Mouse (Mus musculus) adrenal gland (tissue): ENCODE measurements around the gene Gga3.

Experiments
- intact Hi-C: fragments of 180-260 bp; cut with DNase I; formaldehyde crosslinking; loops from one replicate; pipeline ENCODE4 v1.15.1; 2025
- long read RNA-seq, 2 experiments: library from polyadenylated mRNA; unstranded; transcript quantifications; one replicate each; pipeline ENCODE4 v2.0.0; 2020; ENCODE audit warnings: borderline replicate concordance in 1 of 2; ENCODE audit not compliant: insufficient replicate concordance in 1 of 2

Gene Gga3
- long read RNA-seq, experiment 1, partial matches to known transcripts, result 0 of 5 reads
- long read RNA-seq, experiment 1, other reads (novel, unspliced or antisense), result 3 of 5 reads
- long read RNA-seq, experiment 2, partial matches to known transcripts, result 2 of 8 reads
- long read RNA-seq, experiment 2, other reads (novel, unspliced or antisense), result 6 of 8 reads

DNA sequence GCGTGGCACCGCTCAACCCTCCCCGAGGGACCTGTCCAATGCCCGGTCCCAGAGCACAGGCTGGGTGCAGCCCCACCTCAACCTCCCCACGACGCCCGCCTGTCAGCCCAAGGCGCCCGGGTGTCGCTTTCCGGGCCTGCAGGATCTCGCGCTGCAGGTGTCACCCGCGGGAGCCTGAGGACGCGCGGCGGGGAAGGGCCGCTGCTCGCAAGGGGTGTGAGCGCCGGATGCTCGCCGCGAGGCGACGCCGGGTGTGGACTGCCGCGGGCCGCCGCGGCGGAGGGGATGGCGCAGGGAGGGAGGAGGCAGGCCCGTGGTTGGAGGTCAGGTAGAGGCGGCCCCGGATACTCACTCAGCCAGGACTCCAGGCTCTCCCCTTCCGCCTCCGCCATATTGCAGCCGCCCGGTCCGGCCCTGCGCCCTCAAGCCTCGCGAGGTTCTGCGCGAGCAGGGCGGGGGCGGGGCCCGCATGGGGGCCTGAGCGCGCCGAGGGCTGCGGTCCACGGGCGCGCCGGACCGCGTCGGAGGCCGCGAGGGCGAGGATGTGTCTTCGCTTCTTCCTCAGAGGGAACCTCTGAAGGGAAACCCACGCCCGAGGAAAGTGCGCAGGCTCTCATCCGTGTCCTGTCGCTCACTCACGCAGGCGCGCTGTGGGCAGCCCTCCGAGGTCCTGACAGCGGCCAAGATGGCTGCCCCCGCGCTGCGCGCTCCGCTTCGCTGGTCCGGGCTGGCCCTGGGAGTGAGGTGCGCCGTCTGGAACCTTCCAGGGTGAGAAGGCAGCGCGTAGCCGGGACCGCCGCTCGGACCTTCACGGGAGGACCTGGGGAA lies at the start of gene Gga3, which contains the start of gene Mrps7:
Gene Gga3, minus strand, starts transcription at position 576 of the 828 bp plus-strand sequence.
Gene Mrps7, plus strand, starts transcription at position 450 of the 828 bp plus-strand sequence.
- intact Hi-C loops, result no loop called here

DNA sequence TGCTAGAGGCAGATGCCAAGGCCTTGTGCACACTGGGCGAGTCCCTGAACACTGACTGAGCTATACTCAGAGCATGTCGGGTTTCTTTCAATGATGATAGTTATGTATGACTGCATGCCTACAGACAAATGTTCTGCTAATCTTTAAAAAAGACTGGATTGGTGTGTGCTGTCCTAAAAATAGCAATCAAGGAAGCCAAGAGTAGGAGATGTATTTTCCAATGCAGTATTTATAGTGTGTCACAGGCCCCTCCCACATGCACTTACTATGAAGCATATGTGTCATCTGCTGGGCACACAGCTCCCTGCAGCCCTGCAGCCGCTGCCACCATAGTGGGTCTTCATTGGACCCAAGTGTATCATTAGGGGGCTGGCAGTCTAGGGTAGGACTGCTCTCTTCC lies 49.3 kb upstream of the Gga3 start:
- intact Hi-C loops, result no loop called here

DNA sequence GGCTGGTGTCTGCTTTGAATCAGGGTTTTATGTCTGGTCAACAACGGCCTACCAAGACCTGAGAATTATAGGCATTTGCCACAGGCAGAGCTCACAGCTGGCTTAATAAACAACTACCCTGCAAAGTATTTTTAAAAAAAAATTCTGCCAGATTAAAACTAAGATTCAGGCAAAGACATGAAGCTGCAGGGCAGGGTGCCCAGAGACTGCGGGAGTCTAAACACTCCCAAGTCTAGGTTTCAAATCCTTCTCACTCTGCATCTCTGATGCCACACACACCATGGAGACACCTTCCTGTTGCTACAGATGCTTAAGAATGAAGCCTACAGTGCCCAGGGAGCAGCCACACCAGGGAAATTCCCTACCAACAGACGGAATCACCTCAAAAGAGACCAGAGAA lies 47.8 kb upstream of the Gga3 start:
- intact Hi-C loops, result no loop called here

DNA sequence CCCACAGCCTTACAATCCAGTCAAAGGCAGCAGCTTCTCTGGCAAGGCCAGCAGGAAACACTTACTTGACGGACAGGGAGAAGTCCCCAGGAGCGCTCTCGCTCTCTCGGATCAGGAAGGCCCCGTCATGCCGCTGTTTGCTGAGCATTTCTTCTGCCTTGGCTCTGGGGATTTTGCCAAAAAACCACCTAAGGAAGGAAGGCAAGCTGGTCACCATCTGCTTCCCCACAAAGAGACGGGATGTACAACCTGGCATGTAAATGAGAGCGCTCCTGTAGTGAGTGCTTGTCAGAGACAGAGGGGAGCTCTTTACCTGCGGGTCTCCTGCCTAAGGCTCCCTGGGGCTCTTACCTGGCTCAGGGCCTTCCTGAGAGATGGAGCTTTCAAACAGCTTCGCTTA lies 45.9 kb upstream of the Gga3 start:
- intact Hi-C loops, result loop anchor here (5.0 kb wide), 1 partner anchor 163 kb away; the partner anchor contains the start of genes Caskin2 and Tsen54

DNA sequence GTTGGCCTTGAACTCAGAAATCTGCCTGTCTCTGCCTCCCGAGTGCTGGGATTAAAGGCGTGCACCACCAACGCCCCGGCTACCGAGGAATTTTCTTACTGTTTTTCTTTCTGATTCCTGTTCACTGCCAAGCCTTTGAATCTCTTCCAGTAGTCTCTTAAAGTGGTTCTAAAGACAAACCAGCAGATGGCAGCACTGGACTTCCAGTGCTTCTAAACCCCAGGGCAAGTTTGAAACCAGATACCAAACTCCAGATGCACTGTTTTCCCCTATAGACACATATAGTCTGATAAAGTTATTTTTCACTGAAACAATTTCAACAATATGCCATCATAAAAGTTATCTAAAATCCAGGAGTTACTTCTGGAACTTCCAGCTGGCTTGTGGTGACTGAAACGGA lies 43.6 kb upstream of the Gga3 start:
- intact Hi-C loops, result loop anchor here (2.0 to 5.0 kb wide), 2 partner anchors 67 to 165 kb away; partner anchors contain the start of genes Caskin2 and Tsen54

DNA sequence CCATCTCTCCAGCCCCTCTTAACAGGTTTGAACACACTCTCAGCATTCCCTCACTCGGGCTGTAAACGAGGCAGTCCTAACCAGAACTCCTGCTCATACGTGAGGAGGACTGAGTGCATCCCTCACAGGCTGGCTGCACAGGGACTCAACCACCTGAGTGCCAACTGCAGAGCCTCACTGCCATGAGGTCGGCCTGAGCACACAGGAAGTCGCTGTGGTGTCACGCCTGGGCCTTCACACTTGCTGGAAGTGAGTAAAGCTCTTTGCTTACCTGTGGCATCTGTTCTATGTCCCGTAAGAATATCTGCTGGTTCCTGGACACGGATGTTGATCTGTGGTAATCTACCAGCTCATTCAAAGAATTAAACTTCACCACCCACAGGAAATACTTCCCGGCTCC lies 42.6 kb upstream of the Gga3 start:
- intact Hi-C loops, result loop anchor here (2.0 to 5.0 kb wide), 2 partner anchors 68 to 166 kb away; partner anchors contain the start of genes Caskin2 and Tsen54

DNA sequence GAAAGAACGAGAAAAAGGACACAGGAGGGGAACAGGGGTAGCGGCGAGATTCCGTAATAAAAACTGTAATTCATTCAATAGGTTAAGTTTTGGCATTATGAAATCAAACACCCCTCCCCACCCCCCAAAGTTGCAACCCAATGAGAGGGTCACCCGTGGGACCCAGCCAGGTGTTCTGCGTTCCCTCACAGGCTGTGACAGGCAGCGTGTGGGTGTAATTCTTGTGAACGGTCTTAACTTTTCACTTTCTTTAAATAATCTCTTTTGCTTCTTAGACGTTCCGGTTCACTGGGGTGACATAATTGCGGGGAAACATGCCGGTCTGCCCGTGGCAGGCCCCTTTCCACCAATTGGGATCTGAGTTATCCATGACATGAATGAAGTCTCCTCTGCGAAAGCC lies 41.6 kb upstream of the Gga3 start:
- intact Hi-C loops, result loop anchor here (5.0 kb wide), 1 partner anchor 167 kb away; the partner anchor contains the start of genes Caskin2 and Tsen54

DNA sequence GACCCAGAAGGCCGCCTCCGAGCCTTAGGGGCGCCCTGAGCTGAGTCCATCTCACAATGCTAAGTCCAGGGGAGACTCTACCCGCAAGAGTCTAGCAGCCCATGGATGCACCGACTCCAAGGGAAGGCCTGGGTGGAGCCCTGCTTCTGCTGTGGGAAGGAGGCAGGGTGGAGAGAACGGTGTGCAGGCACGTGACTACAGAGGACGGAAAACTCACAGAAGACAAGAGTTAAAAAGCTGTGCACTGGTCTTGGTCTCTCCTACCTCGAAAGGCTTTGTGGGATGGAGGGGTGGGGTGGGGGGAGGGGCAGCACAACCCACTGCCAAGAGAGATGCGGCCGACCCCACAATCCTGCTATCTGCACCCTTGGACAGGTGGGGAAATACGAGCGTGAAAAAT lies 40.5 kb upstream of the Gga3 start:
- intact Hi-C loops, result no loop called here

DNA sequence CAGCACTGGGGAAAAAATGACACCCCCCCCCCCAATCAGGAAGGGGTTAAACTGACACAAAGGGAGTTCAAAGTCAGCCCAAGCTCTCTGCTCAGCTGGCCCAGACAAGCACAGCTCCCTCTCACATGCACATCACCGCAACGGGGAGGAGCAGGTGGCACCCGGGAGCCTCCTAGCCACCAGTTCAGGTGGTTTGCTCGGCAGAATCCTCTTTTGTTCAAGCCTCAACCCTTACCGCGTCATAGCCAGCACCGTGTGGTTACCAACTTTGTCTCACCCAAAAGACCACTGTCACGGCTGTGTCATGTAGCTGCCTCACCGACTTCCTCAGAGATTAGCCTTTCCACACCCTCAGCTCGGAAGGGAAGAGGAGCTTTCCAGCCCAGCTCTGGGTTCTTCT lies 39.4 kb upstream of the Gga3 start:
- intact Hi-C loops, result no loop called here

DNA sequence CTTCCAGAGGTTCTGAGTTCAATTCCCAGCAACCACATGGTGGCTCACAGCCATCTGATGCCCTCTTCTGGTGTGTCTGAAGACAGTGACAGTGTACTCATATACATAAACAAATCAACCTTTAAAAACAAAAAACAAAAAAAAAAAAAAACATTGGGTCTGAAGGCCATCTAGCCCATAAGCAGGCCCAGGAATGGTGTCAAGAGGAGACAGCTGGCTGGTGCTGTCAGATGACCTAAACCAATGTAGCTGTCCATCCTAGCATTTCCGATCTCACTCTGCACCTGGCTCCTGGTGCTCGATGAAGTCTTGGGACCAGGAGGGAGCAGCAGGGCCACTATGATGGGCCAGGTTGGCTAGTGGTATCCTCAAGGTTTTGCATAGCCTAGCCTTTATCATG lies 38.9 kb upstream of the Gga3 start:
- intact Hi-C loops, result no loop called here

DNA sequence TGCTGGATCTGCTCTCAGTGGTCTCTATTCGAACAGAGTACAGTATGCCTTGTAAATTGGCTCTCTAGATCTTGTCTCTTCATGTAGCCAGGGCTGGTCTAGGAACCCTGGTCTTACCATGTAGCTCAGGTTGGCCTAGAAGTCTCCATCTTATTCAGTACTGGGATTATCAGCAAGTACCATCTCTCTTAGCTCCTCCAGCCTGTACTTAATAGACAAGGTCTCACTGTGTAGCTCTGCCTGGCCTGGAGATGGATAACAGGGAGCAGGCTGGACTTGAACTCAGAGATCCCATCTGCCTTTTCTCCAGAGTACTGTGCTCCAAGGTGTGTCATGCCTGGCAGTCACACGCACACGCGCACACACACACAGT lies 37.8 kb upstream of the Gga3 start:
- intact Hi-C loops, result no loop called here

DNA sequence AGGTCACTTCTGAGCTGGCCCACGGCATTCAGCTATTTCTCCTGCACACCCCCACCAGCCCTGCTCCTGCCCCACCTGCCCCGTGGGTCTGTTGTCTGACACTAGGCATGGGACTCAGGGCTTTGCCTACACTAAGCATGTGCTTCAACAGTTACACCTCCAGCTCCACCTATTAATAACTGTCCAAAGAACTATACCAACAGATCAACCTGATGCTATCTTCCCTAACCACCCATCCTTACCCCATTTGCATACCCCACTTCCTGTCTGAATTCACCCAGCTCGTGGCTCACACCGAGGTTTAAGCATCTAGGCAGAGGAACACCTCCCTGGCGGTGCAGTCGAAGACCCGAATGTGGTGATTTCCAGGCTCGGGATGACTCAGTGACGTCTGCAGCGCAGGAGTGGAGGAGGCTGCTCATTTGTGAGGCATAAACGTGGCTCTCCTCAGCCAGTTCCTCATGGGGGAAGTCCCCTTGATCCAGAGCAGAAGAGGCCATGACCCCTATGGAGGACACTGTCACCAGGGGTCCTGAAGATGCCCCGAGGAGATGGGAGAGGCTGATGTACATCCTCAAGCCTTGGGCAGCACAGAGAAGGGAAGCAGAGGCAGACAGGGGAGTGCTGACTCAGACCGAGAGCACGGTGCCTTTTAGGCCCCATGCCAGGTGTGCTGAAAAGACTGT lies 37.3 kb upstream of the Gga3 start:
- intact Hi-C loops, result no loop called here

DNA sequence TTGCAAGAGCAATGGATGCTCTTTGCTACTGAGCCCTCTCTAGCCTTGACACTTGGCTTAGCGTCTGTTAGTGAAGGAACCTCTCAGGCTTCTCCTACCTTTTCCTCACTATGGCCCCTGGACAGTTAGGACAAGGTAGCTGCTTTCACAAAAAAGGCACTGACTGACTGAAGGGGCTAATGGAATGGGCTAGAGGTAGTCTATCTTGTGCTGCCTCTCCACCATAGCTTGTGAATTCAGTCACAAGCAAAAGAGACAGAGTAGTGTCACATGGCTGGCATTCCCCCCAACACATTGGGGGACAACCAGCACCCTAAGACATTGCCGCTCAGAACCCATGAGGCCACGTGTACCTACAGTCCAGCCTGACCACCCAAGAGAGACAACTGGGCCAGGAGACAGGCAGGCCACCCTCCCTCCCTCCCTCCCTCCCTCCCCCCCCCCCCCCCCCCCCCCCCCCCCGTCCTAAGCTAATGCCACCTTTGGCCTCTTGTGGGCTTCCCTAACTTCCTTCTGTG lies 36.5 kb upstream of the Gga3 start:
- intact Hi-C loops, result no loop called here

DNA sequence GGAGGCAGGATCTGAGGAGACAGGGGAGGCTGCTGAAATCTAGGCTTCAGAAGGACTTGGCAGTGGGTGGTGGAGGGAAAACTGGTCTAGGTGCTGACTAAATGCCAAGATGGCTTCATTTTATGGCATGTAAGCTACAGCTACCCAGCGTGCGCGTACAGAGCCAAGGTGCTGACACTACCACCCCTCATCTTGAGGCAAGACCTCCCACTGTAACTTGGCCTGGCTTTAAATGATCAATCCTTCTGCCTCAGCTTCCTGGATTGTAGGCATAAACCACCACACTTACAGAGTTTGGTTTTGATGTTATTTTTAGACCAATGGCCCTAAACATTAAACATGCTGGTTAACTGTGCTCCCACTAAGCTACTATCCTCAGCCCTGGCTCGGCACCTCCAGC lies 35.7 kb upstream of the Gga3 start:
- intact Hi-C loops, result no loop called here

DNA sequence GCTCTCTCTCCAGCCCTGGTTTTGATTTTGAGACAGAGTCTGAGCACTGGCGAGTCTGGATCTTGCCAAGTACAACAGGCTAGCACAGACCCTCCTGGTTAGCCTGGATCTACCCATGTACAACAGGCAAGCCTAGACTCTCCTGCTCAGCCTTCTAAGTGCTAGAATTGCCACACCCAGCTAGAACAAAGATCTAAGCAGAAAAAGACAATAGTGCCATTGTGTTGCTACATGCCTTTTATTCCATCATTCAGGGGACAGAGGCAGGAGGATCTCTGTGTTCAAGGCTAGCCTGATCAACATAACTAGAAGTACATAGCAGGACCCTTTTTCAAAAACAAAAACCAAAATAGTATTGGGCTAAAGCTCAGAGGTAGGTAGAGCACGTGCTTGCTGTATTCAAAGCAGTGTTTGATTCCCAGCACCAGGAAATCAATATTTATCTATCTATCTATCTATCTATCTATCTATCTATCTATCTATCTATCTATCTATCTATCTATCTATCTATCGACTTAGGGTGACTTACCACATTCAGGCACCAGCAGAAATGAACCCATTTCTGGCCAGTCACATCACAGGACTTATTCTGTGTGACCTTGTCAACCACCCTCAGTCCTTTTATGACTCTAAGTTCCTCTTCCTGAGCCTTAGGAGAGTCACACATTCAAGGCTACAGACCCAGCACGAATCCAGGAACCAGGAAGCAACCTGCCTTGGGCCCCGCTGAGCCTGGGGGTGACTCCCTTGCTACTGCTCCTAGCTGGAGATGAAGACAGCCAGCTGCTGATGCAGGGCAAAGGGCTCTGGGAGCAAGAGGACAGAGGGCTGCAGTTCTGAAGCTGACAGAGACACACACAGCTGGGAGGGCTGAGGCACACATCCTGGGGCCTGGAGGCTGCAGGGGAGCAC lies 34.9 kb upstream of the Gga3 start:
- intact Hi-C loops, result no loop called here

DNA sequence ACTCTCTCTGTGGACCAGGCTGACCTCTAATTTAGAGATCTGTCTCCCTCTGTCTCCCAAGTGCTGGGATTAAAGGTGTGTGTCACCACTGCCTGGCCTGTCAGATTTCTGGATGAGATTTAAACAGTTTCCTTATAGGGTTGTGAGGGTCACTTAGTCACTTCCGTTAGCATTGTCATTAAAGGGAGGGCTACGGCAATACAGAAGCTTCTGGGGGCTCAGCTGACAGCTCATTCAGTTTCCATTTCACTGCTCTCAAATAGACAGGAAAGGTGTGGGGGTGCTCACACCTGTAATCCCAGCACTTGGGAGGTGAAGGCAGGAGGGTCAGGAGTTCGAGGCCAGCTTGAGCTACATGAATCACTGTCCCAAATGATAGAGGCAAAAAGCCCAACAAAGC lies 33.1 kb upstream of the Gga3 start:
- intact Hi-C loops, result no loop called here

DNA sequence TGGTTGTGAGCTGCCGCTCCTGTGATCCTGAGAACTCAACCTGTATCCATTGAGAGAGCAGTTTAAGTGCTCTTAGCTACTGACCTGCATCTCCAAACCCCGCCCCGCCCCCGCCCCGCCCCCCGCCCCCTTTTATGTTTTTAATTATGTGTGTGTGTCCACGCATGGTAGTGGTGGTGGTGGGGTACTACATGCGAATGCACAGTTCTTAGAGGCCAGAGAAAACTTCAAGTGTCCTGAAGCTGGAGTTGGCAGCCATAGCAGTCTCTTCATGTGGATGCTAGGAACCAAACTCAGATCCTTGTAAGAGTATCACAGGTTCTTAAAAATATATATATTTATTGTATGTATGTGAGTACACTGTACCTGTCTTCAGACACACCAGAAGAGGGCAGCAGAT lies 31.6 kb upstream of the Gga3 start:
- intact Hi-C loops, result no loop called here

DNA sequence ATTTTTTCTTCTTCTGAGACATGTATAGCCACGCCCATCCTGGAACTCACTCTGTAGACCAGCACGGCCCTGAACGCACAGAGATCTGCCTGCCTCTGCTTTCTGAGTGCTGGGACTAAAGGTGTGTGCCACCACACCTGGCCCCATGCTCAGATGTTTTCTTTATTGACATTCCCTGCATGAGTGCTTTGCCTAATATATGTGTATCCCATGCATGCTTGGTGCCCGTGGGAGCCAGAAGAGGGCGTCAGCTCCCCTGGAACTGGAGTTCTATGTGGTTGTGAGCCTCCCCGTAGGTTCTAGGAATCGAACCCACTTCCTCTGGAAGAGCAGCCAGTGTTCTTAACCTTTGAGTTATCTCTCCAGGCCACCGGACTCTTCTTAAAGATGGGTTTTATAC lies 31.2 kb upstream of the Gga3 start:
- intact Hi-C loops, result no loop called here

DNA sequence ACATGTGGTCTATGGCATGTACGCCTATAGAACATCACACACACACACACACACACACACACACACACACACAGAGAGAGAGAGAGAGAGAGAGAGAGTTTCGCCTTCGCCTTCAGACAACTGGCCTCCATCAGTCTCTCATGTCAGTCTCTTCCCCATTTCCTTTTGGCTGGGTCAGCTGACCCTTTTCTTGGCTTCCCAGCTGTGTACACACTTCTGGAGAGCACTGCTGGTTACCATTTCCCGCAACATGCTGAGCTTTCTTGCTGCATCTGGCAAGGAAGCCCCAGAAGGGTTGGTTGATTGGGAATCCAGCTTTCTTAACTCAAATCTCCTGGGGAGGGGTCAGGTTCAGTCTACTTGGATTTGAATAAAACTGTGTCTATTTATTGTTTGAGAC lies 30.3 kb upstream of the Gga3 start:
- intact Hi-C loops, result loop anchor here (5.0 kb wide), 1 partner anchor 78 kb away; no protein-coding TSS in a partner anchor

DNA sequence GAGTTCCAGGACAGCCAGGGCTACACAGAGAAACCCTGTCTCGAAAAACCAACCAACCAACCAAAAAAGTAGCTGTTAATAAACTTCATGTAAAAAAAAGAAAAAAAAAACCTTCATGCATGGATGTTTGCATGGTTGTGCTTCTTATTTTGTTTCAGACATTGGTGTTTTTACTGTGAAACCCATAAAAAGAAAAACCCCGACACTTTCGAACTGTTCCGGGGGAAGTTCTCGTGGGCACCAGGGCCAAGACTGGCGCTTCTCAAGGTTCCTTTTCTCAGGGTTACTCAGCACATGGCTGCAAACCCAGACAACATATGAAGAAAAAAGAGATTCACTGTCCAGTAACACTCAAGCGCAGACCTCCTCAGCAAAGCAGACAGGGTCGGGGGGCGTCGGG lies 29.0 kb upstream of the Gga3 start:
- intact Hi-C loops, result loop anchor here (5.0 kb wide), 1 partner anchor 79 kb away; no protein-coding TSS in a partner anchor

DNA sequence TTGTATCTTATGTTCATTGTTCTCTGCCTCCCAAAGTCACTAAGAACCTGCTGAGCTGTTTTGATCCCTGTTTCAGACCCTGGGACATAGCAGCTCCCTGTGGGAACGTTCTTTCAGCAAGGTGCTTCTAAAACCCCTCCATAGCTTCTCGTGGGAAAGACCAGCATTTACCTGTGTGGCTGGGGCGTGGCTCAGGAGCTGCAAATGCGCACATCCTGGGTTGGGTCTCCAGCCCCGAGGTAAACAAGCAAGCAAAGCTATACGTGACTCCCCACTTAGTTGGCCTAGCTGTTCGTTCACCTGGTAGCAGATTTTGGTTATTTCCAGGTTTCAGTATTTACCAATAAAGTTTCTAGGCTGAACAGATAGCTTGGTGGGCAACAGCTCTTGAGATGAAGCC lies 28.4 kb upstream of the Gga3 start:
- intact Hi-C loops, result loop anchor here (5.0 kb wide), 1 partner anchor 80 kb away; no protein-coding TSS in a partner anchor
